Comparison of ENCODE assay signal across 9 mouse cellular contexts in the genomic region with DNA sequence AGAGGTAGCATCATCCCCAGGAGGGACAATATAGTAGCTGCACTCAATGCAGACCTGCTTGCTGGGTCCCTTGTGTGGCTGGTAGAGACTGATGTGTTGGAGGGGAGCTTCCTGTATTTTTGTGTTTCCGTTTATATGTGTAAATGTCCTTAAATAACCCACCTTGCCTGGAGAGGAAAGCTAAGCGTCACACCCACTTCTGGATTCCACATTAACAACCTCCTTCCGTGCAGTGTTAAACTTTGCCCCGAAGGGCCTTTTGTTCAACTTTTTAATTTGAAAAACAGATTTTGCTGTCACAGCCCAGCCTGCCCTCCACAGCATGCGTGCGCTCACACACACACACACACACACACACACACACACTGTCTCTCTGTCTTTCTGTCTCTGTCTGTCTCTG.
DNase-seq lines count a peak whose midpoint lies in the region; ATAC-seq and TF ChIP-seq lines count a peak whose summit lies in the region.
"Had no signal": no experiment of that assay in that cellular context is flagged by ENCODE, and none has a peak within 500 bp of the region (broad histone marks: within the 10 kb centered on the region; RNA-seq: fewer than 3 reads in every experiment).

No protein-coding gene starts in this region.

- H3K27ac ChIP-seq in kidney, adult 2 months (ENCODE audit: insufficient read depth, low read depth, low read length): peak overlapping the region; percentile 67
- 0 out of 2 replicates have a peak overlapping the region, but pooled peaks have one; percentile 39 for H3K27ac ChIP-seq in midbrain, embryonic 15.5 days
- H3K27ac ChIP-seq in thymus, adult 2 months (ENCODE audit: control insufficient read depth, insufficient read depth, low read length): no peak overlapping the region
- H3K27ac ChIP-seq: liver, embryonic 12.5 days had no signal

- no peak for TF ChIP-seq CTCF in kidney, adult 2 months (conservative IDR thresholded peaks at IDR 0.05; ENCODE audit: insufficient read depth, insufficient read length, low read depth, low read length)
- TF ChIP-seq CTCF in thymus, adult 2 months (IDR thresholded peaks at IDR 0.05; ENCODE audit: borderline replicate concordance, control insufficient read depth, extremely low read depth, insufficient read depth, low read length, poor library complexity): no peak

- no peak for ATAC-seq in midbrain, embryonic 15.5 days (replicated peaks)
- ATAC-seq: liver, embryonic 12.5 days had no signal

- no peak overlapping the region for H3K4me3 ChIP-seq in kidney, adult 2 months (ENCODE audit: insufficient read depth, low read depth, low read length)
- H3K4me3 ChIP-seq in midbrain, embryonic 15.5 days: no peak overlapping the region
- no peak overlapping the region for H3K4me3 ChIP-seq in thymus, adult 2 months (ENCODE audit: control insufficient read depth, insufficient read depth, low read length)
- H3K4me3 ChIP-seq: liver, embryonic 12.5 days had no signal

- TF ChIP-seq POLR2A in kidney, adult 2 months (IDR thresholded peaks at IDR 0.05; ENCODE audit: low read depth, low read length): no peak
- TF ChIP-seq POLR2A in thymus, adult 2 months (IDR thresholded peaks at IDR 0.05; ENCODE audit: control insufficient read depth, extremely low read depth, insufficient read depth, low read length, poor library complexity): no peak

- H3K4me2 ChIP-seq in midbrain, embryonic 15.5 days: 0 out of 2 replicates have a peak overlapping the region, but pooled peaks have one; percentile 30
- H3K4me2 ChIP-seq: liver, embryonic 12.5 days had no signal

- peaks cover 29% of the 10 kb centered on the region; the same call in 1 of the 2 replicates for H3K4me1 ChIP-seq in kidney, adult 2 months (ENCODE audit: control insufficient read depth, insufficient read depth, low read length)
- peaks cover 73% of the 10 kb centered on the region for H3K4me1 ChIP-seq in midbrain, embryonic 15.5 days
- peaks cover 40% of the 10 kb centered on the region for H3K4me1 ChIP-seq in thymus, adult 2 months (replicated peaks; ENCODE audit: control insufficient read depth, insufficient read depth, low read length)

- peak; percentile 55 to 85 for DNase-seq in heart, adult 18-20 months
- no peak for DNase-seq in heart, postnatal 25 days (ENCODE audit: low spot score)
- DNase-seq in heart, adult 9 months (ENCODE audit: low spot score in 2 of 2): peak; percentile 75 to 87
- DNase-seq in kidney, adult 2 months: peak; percentile 92
- no peak for DNase-seq in right cerebral cortex, postnatal 36 days (ENCODE audit: low spot score in 2 of 2)
- DNase-seq in adipocyte (ENCODE audit: low spot score): no peak
- no peak for DNase-seq in thymus, adult 2 months

- intact Hi-C loops in heart, postnatal 25 days (cut with DNase I): loop anchor here (1.0 to 5.0 kb wide), 7 partner anchors 15 to 355 kb away; partner anchors contain the start of gene E130114P18Rik

- H3K9ac ChIP-seq in midbrain, embryonic 15.5 days: no peak overlapping the region
- H3K9ac ChIP-seq: liver, embryonic 12.5 days had no signal

- no peaks in the 10 kb centered on the region for H3K9me3 ChIP-seq in midbrain, embryonic 15.5 days
- H3K9me3 ChIP-seq: liver, embryonic 12.5 days had no signal

- H3K27me3 ChIP-seq in kidney, adult 2 months (replicated peaks; ENCODE audit: control insufficient read depth, insufficient read depth, low read length): no peaks in the 10 kb centered on the region
- H3K27me3 ChIP-seq in midbrain, embryonic 15.5 days (replicated peaks): peaks cover 2% of the 10 kb centered on the region; the same call in 1 of the 2 replicates
- no peaks in the 10 kb centered on the region for H3K27me3 ChIP-seq in thymus, adult 2 months (ENCODE audit: control insufficient read depth, insufficient read depth, low read length)

- no peaks in the 10 kb centered on the region for H3K36me3 ChIP-seq in kidney, adult 2 months (ENCODE audit: control insufficient read depth, insufficient read depth, low read length)
- H3K36me3 ChIP-seq in midbrain, embryonic 15.5 days (replicated peaks): no peaks in the 10 kb centered on the region
- no peaks in the 10 kb centered on the region for H3K36me3 ChIP-seq in thymus, adult 2 months (ENCODE audit: control insufficient read depth, insufficient read depth, low read length)
- H3K36me3 ChIP-seq: liver, embryonic 12.5 days had no signal

- 17% methylated on average over 6 of the region's 6 CpGs for WGBS in kidney, adult 2 months
- 40% methylated on average over 6 of the region's 6 CpGs for WGBS in midbrain, embryonic 15.5 days
- WGBS in thymus, adult 2 months: 52% methylated on average over 6 of the region's 6 CpGs

Comparison
In these comparisons a context has a peak if more than half of its experiments do, and no peak if none do; other contexts are left out.
1. DNase-seq: peak in heart, adult 18-20 months (2 of 2), heart, adult 9 months (2 of 2) and kidney, adult 2 months (single experiment); none in heart, postnatal 25 days (single experiment), right cerebral cortex, postnatal 36 days (0 of 2), adipocyte (single experiment) and thymus, adult 2 months (single experiment).